Mouse (Mus musculus) C2C12 (cell line): ENCODE measurements around the gene Cped1. TPM values are rescaled to one million over a fixed set of nuclear protein-coding genes. Genes with fewer than 3 reads are reported as not detected.

Experiments used
- H3K27me3 ChIP-seq: one replicate; pipeline ENCODE4 v1.6.1; 2011; ENCODE audit not compliant: control insufficient read depth, insufficient read depth, insufficient read length
- H3K36me3 ChIP-seq: one replicate; pipeline ENCODE4 v1.6.1; 2011; ENCODE audit not compliant: control insufficient read depth, insufficient read depth
- H3K4me3 ChIP-seq: one replicate; pipeline ENCODE4 v1.5.1; 2011; ENCODE audit warnings: mild to moderate bottlenecking, control low read depth; ENCODE audit not compliant: poor library complexity, insufficient read depth, severe bottlenecking
- H3K79me2 ChIP-seq: one replicate; pipeline ENCODE4 v1.6.1; 2011; ENCODE audit not compliant: control insufficient read depth, insufficient read depth
- H3K79me3 ChIP-seq: one replicate; pipeline ENCODE4 v1.6.1; 2011; ENCODE audit warnings: low read depth, control low read depth
- H3ac ChIP-seq: one replicate; pipeline ENCODE3; 2011; ENCODE audit warnings: low read depth; ENCODE audit not compliant: control insufficient read depth, insufficient read length
- CEBPB ChIP-seq: IDR thresholded peaks from one replicate; pipeline ENCODE4 v1.6.1; 2011; ENCODE audit warnings: low read depth, mild to moderate bottlenecking, control low read depth, moderate library complexity
- CTCF ChIP-seq: IDR thresholded peaks from one replicate; pipeline ENCODE4 v1.5.1; 2011; ENCODE audit not compliant: control insufficient read depth, insufficient read depth, insufficient read length
- FOSL1 ChIP-seq: IDR thresholded peaks from one replicate; pipeline ENCODE4 v1.8.0; 2011; ENCODE audit warnings: mild to moderate bottlenecking, low read length; ENCODE audit not compliant: poor library complexity, insufficient read depth, severe bottlenecking
- MAX ChIP-seq: IDR thresholded peaks from one replicate; pipeline ENCODE4 v1.6.1; 2011; ENCODE audit warnings: mild to moderate bottlenecking, control low read depth
- MYOD1 ChIP-seq: IDR thresholded peaks from one replicate; pipeline ENCODE4 v1.6.1; 2011; ENCODE audit warnings: low read depth; ENCODE audit not compliant: control insufficient read depth, insufficient read length
- MYOG ChIP-seq: IDR thresholded peaks from one replicate; pipeline ENCODE4 v1.6.1; 2011; ENCODE audit not compliant: control insufficient read depth, insufficient read length; ENCODE audit errors: extremely low read depth
- USF1 ChIP-seq: IDR thresholded peaks from one replicate; pipeline ENCODE4 v1.6.1; 2011; ENCODE audit warnings: low read depth, mild to moderate bottlenecking, control low read depth, moderate library complexity
- polyA plus RNA-seq: library from polyadenylated mRNA; unstranded; fragments of >200 nt; fragmentation: generic; extraction: Trizol; gene quantifications from one replicate; pipeline ENCODE4 v1.2.1, GENCODE M21; 2012; ENCODE audit warnings: missing spikeins

Cped1 gene
- polyA plus RNA-seq, 1 experiment = 1.2 TPM

DNA sequence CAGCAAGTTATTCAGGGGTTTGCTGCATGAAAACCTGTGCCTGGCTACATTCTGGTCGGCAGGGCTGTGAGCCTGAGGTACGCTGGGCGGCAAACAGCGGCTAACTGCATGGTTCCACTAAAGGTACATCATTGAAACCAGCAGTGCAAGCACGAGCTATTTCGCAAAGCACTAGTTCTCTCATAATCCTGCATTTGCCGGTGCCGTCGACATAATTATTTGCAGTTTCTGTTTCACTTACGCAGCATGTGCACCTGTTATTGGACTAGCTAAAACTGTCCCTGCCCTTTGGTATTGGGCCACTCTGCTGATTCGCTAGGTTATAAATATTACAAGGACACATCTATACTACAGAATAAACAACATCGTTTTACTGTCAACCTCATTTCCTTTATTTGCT lies 24.5 kb downstream of the Cped1 start:
- Histone ChIP-seq H3K79me3 (no peaks in the 10 kb centered on the region), H3ac (no peak overlapping the region), H3K27me3 (no peaks in the 10 kb centered on the region), H3K36me3 (no peaks in the 10 kb centered on the region), H3K79me2 (no peaks in the 10 kb centered on the region), H3K4me3 (no peak overlapping the region)
- TF ChIP-seq CEBPB = no peak
- no peak for TF ChIP-seq CTCF
- TF ChIP-seq MAX = no peak
- no peak for TF ChIP-seq USF1
- TF ChIP-seq MYOG = no peak
- no peak for TF ChIP-seq FOSL1
- no peak for TF ChIP-seq MYOD1

GRCm38 (mm10) chr6:22010761-22011281 lies 25.1 kb downstream of the Cped1 start:
- H3ac ChIP-seq = no peak overlapping the region
- no peak overlapping the region for H3K4me3 ChIP-seq
- no peaks in the 10 kb centered on the region for H3K79me2 ChIP-seq
- no peaks in the 10 kb centered on the region for H3K27me3 ChIP-seq
- H3K79me3 ChIP-seq = no peaks in the 10 kb centered on the region
- H3K36me3 ChIP-seq = no peaks in the 10 kb centered on the region
- TF ChIP-seq MYOG (no peak), USF1 (no peak), FOSL1 (no peak), MYOD1 (no peak), CEBPB (no peak), CTCF (no peak), MAX (no peak)

- Histone ChIP-seq H3K27me3 (no peaks in the 10 kb centered on the region), H3K36me3 (no peaks in the 10 kb centered on the region), H3ac (no peak overlapping the region), H3K4me3 (no peak overlapping the region), H3K79me2 (no peaks in the 10 kb centered on the region), H3K79me3 (no peaks in the 10 kb centered on the region)
- no peak for TF ChIP-seq MAX
- no peak for TF ChIP-seq MYOG
- no peak for TF ChIP-seq FOSL1
Observed at GRCm38 (mm10) chr6:22011546-22011945, 25.8 kb downstream of the Cped1 start.

DNA sequence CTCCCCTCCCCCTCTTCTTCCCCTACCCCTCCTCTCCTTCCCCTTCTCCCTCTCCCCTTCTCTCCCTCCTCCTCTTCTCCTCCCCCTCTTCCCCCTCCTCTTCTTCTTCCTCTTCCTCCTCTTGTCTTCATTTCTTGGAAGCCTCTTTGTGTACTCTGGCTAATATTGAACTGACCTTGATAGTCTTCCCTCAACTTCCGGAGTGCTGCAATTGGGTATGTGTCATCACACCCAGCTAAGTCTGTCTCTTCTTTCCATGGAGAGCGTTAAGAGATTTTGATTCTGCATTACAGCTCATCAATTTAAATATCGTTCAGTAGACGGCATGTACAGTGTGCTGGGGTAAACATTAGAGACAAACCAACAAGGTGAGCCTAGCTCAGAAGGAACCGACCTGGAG lies 26.4 kb downstream of the Cped1 start:
- no peaks in the 10 kb centered on the region for H3K79me3 ChIP-seq
- H3K36me3 ChIP-seq = no peaks in the 10 kb centered on the region
- H3ac ChIP-seq = no peak overlapping the region
- no peaks in the 10 kb centered on the region for H3K79me2 ChIP-seq
- H3K27me3 ChIP-seq = no peaks in the 10 kb centered on the region
- no peak overlapping the region for H3K4me3 ChIP-seq
- TF ChIP-seq CTCF (no peak), MYOG (no peak), MYOD1 (no peak), FOSL1 (no peak), USF1 (no peak), MAX (no peak), CEBPB (no peak)

DNA sequence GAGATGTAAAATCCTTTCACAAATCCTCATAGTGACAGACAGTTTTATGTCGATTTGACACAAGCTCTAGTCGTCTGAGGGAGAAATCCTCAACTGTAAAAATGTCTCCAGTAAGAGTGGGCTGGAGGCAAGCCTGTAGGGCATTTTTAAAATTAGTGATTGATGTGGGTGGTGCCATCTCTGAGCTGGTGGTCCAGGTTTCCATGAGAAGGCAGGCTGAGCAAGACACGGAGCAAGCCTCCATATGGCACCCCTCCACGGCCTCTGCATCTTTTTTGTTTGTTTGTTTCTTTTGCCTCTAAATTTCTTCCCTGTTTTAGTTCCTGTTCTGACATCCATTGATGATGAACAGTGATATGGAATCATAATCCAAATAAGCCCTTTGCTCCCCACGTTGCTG lies 26.8 kb downstream of the Cped1 start:
- no peak overlapping the region for H3K4me3 ChIP-seq
- H3K79me2 ChIP-seq = no peaks in the 10 kb centered on the region
- no peaks in the 10 kb centered on the region for H3K36me3 ChIP-seq
- no peaks in the 10 kb centered on the region for H3K79me3 ChIP-seq
- TF ChIP-seq USF1 = no peak
- H3K27me3 ChIP-seq = no peaks in the 10 kb centered on the region
- no peak overlapping the region for H3ac ChIP-seq

- no peaks in the 10 kb centered on the region for H3K79me3 ChIP-seq
- no peaks in the 10 kb centered on the region for H3K36me3 ChIP-seq
- no peak overlapping the region for H3ac ChIP-seq
- H3K27me3 ChIP-seq = no peaks in the 10 kb centered on the region
- TF ChIP-seq MAX (no peak), USF1 (no peak), CEBPB (no peak), CTCF (no peak), FOSL1 (no peak), MYOD1 (no peak)
- H3K4me3 ChIP-seq = no peak overlapping the region
- no peaks in the 10 kb centered on the region for H3K79me2 ChIP-seq
Observed at GRCm38 (mm10) chr6:22013394-22013793, 27.7 kb downstream of the Cped1 start.
